ENCODE assay signal across 8 mouse cellular contexts in the genomic region with DNA sequence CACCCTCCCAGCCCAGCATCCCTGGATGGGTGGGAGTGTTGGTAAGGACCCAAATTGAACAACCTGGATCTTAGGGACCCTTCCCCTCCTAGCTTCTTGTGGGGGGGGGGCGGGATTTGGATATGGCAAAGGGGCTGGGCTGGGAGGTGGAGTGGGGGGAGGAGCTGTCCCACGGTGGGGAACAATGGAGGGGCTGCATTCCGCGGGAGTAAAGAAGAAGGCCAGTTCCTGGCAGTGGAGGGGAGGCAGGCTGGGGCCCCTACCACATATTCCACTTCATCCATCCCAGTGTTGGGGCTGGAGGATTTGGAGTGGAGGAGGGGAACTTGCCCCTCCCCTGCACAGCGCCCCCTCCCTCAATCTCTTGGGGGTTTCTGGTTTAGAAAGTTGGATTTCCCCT. TPM values are rescaled to one million over a fixed set of nuclear protein-coding genes. Genes with fewer than 3 reads are reported as not detected.
DNase-seq lines count a peak whose midpoint lies in the region; ATAC-seq and TF ChIP-seq lines count a peak whose summit lies in the region.
"Had no signal": no experiment of that assay in that cellular context is flagged by ENCODE, and none has a peak within 500 bp of the region (broad histone marks: within the 10 kb centered on the region; RNA-seq: fewer than 3 reads in every experiment).

No protein-coding gene starts in this region.

- no peak for TF ChIP-seq RAD21 in CH12.LX (IDR thresholded peaks at IDR 0.05; ENCODE audit: low read depth, low read length)

- no peak for ATAC-seq in hindbrain, embryonic 12.5 days (ENCODE audit: low FRiP score)
- no peak for ATAC-seq in midbrain, embryonic 11.5 days (ENCODE audit: low FRiP score)
- no peak for ATAC-seq in erythroblast, adult 5-6 weeks (replicated peaks; ENCODE audit: low FRiP score, poor library complexity, severe bottlenecking)

- TF ChIP-seq EP300 in CH12.LX (IDR thresholded peaks at IDR 0.05; ENCODE audit: low read length), result no peak

- no peak for TF ChIP-seq POLR2A in CH12.LX (IDR thresholded peaks at IDR 0.05; ENCODE audit: low read depth, low read length)

- peaks cover 16 to 41% of the 10 kb centered on the region in 2 experiments for H3K4me1 ChIP-seq in CH12.LX (ENCODE audit: control insufficient read depth in 1 of 2, insufficient read depth in 2 of 2)
- H3K4me1 ChIP-seq in hindbrain, embryonic 12.5 days, result peaks cover 66% of the 10 kb centered on the region
- peaks cover 63% of the 10 kb centered on the region for H3K4me1 ChIP-seq in midbrain, embryonic 11.5 days (ENCODE audit: control insufficient read depth, insufficient read depth, low read length)

- dilution Hi-C loops in CH12.LX (cut with MboI; ENCODE audit: extremely low pct_ligation_motif_present, extremely low pct_unique_long_range_greater_than_20kb, low sequenced_read_pairs), result no loop called here

- H3K36me3 ChIP-seq in C2C12 (ENCODE audit: control insufficient read depth, insufficient read depth) (peaks cover 12% of the 10 kb centered on the region), CH12.LX (replicated peaks in 1 of 2; ENCODE audit: control insufficient read depth in 1 of 2, insufficient read depth in 1 of 2, low read length in 1 of 2) (peaks cover 13 to 32% of the 10 kb centered on the region in 2 experiments)
- H3K36me3 ChIP-seq in hindbrain, embryonic 12.5 days, result peaks cover 34% of the 10 kb centered on the region
- H3K36me3 ChIP-seq in midbrain, embryonic 11.5 days (ENCODE audit: control insufficient read depth, insufficient read depth, low read length), result peaks cover 17% of the 10 kb centered on the region

- peaks cover 44% of the 10 kb centered on the region for H3K79me3 ChIP-seq in C2C12 (ENCODE audit: low read depth)

- no peaks in the 10 kb centered on the region for H3K9me3 ChIP-seq in CH12.LX (replicated peaks; ENCODE audit: low read length)
- H3K9me3 ChIP-seq in hindbrain, embryonic 12.5 days (replicated peaks), result no peaks in the 10 kb centered on the region
- H3K9me3 ChIP-seq in midbrain, embryonic 11.5 days (ENCODE audit: control insufficient read depth, low read length), result no peaks in the 10 kb centered on the region

- no peak for DNase-seq in CH12.LX (ENCODE audit: extremely low read depth)
- peak; percentile 88 for DNase-seq in midbrain, embryonic 11.5 days (ENCODE audit: low spot score, missing footprints)
- DNase-seq in spleen, adult 18-20 months, result no peak
- DNase-seq in left cerebral cortex, postnatal 10 days (ENCODE audit: extremely low spot score in 1 of 2, low spot score in 2 of 2), result no peak
- DNase-seq: kidney, adult 18-20 months had no signal

- TF ChIP-seq CTCF in C2C12 (IDR thresholded peaks at IDR 0.05; ENCODE audit: control insufficient read depth, insufficient read depth, insufficient read length) (no peak), CH12.LX (conservative IDR thresholded peaks at IDR 0.05 in 1 of 2, IDR thresholded peaks at IDR 0.05 in 1 of 2; ENCODE audit: low read depth in 2 of 2, low read length in 2 of 2) (no peak)

- no peak overlapping the region; the same call in 1 of the 2 replicates for H3K9ac ChIP-seq in CH12.LX (ENCODE audit: insufficient read depth, low read depth)
- peak overlapping the region; percentile 99 for H3K9ac ChIP-seq in hindbrain, embryonic 12.5 days
- H3K9ac ChIP-seq in midbrain, embryonic 11.5 days (ENCODE audit: low read length), result peak overlapping the region; percentile 100

- H3K4me2 ChIP-seq in CH12.LX (ENCODE audit: insufficient read depth, low read depth, poor library complexity, severe bottlenecking), result peak overlapping the region; percentile 90
- H3K4me2 ChIP-seq in hindbrain, embryonic 12.5 days (replicated peaks), result peak overlapping the region; percentile 95
- H3K4me2 ChIP-seq in midbrain, embryonic 11.5 days, result peak overlapping the region; percentile 96

- H3K4me3 ChIP-seq in C2C12 (ENCODE audit: insufficient read depth, poor library complexity, severe bottlenecking) (peak overlapping the region; percentile 87), CH12.LX (replicated peaks in 1 of 3; ENCODE audit: low read depth in 2 of 3, low read length in 2 of 3, poor library complexity in 1 of 3) (peak overlapping the region in 1 of 3 experiments; percentile 84)
- peak overlapping the region; percentile 94 for H3K4me3 ChIP-seq in hindbrain, embryonic 12.5 days
- peak overlapping the region; percentile 96 for H3K4me3 ChIP-seq in midbrain, embryonic 11.5 days (ENCODE audit: low read depth, low read length)

- H3ac ChIP-seq in C2C12 (ENCODE audit: control insufficient read depth, insufficient read length, low read depth), result no peak overlapping the region

- in situ Hi-C loops in CH12.LX (cut with MboI; ENCODE audit: low pct_ligation_motif_present, low pct_unique_long_range_greater_than_20kb, low sequenced_read_pairs), result no loop called here

- no peak overlapping the region for H3K27ac ChIP-seq in CH12.LX (ENCODE audit: insufficient read depth, low read depth)
- H3K27ac ChIP-seq in hindbrain, embryonic 12.5 days, result peak overlapping the region; percentile 99
- peak overlapping the region; percentile 97 for H3K27ac ChIP-seq in midbrain, embryonic 11.5 days (ENCODE audit: low read depth, low read length)

- no peaks in the 10 kb centered on the region for H3K27me3 ChIP-seq in C2C12 (ENCODE audit: control insufficient read depth, insufficient read depth, insufficient read length)
- peaks cover 9% of the 10 kb centered on the region for H3K27me3 ChIP-seq in CH12.LX (replicated peaks)
- H3K27me3 ChIP-seq in hindbrain, embryonic 12.5 days, result no peaks in the 10 kb centered on the region
- no peaks in the 10 kb centered on the region for H3K27me3 ChIP-seq in midbrain, embryonic 11.5 days (ENCODE audit: control insufficient read depth, insufficient read depth, low read length)

- intact Hi-C loops in left cerebral cortex, postnatal 10 days (cut with DNase I), result no loop called here

- H3K79me2 ChIP-seq in C2C12 (ENCODE audit: control insufficient read depth, insufficient read depth) (peaks cover 98% of the 10 kb centered on the region), CH12.LX (replicated peaks; ENCODE audit: control insufficient read depth, extremely low read depth, insufficient read depth, poor library complexity, severe bottlenecking) (no peaks in the 10 kb centered on the region)

- WGBS in hindbrain, embryonic 12.5 days, result 2% methylated on average over 3 of the region's 5 CpGs
- WGBS in midbrain, embryonic 11.5 days, result 2% methylated on average over 4 of the region's 5 CpGs

RNA-seq across cellular contexts. Expression of gene Mex3a, which starts 1.5 kb away (rescaled TPM):
- polyA plus RNA-seq in C2C12 (2012; fragmentation: generic; extraction: Trizol) (14.9 TPM), CH12.LX (2012; ENCODE audit: insufficient read length, low read depth) (2.0 and 2.5 TPM in 2 replicates)
- total RNA-seq in CH12.LX (2012; rRNA removed) (3.4 and 4.9 TPM in 2 replicates), CH12.LX (2014; rRNA removed) (0.86 and 1.1 TPM in 2 replicates)
- 44.2 and 44.5 TPM in 2 replicates for polyA plus RNA-seq in hindbrain, embryonic 12.5 days (2016; fragmentation: Nextera tagmentation; extraction: Ambion mirVana)
- polyA plus RNA-seq in midbrain, embryonic 11.5 days (2014; fragmentation: Nextera tagmentation; extraction: Ambion mirVana), result 44.5 and 45.1 TPM in 2 replicates
- 0.19 and 1.5 TPM in 2 replicates for total RNA-seq in erythroblast, adult 5-6 weeks (2015; ENCODE audit: low replicate concordance)
- total RNA-seq in erythroblast, adult 5-6 weeks (2017; ENCODE audit: low replicate concordance), result 0.34 TPM in 1 of 2 replicates, not detected in the other
- total RNA-seq in left cerebral cortex, postnatal 10 days (2021), result 10 to 100 TPM in 1 of 2 experiments, 1 to 10 TPM in 1; 6.9 to 10.7 TPM

RNA-seq across cellular contexts. Expression of gene Rab25, which starts 14.4 kb away (rescaled TPM):
- 0.07 TPM for polyA plus RNA-seq in C2C12 (2012; fragmentation: generic; extraction: Trizol)
- 4.1 and 7.1 TPM in 2 replicates for total RNA-seq in CH12.LX (2012; rRNA removed)
- 0.76 and 0.79 TPM in 2 replicates for total RNA-seq in CH12.LX (2014; rRNA removed)
- 1.8 and 2.0 TPM in 2 replicates for polyA plus RNA-seq in CH12.LX (2012; ENCODE audit: insufficient read length, low read depth)
- polyA plus RNA-seq in hindbrain, embryonic 12.5 days (2016; fragmentation: Nextera tagmentation; extraction: Ambion mirVana), result 1.5 and 2.4 TPM in 2 replicates
- polyA plus RNA-seq in midbrain, embryonic 11.5 days (2014; fragmentation: Nextera tagmentation; extraction: Ambion mirVana), result 0.25 and 0.86 TPM in 2 replicates
- total RNA-seq in erythroblast, adult 5-6 weeks (2015; ENCODE audit: low replicate concordance), result not detected in 2 replicates
- not detected in 2 replicates for total RNA-seq in erythroblast, adult 5-6 weeks (2017; ENCODE audit: low replicate concordance)
- total RNA-seq in left cerebral cortex, postnatal 10 days (2021), result not detected

RNA-seq across cellular contexts. Expression of gene Lamtor2, which starts 19.2 kb away (rescaled TPM):
- polyA plus RNA-seq in C2C12 (2012; fragmentation: generic; extraction: Trizol) (136 TPM), CH12.LX (2012; ENCODE audit: insufficient read length, low read depth) (56.0 and 83.9 TPM in 2 replicates)
- total RNA-seq in CH12.LX (2012; rRNA removed) (73.2 and 96.6 TPM in 2 replicates), CH12.LX (2014; rRNA removed) (42.3 and 44.0 TPM in 2 replicates)
- 124 and 140 TPM in 2 replicates for polyA plus RNA-seq in hindbrain, embryonic 12.5 days (2016; fragmentation: Nextera tagmentation; extraction: Ambion mirVana)
- 87.2 and 103 TPM in 2 replicates for polyA plus RNA-seq in midbrain, embryonic 11.5 days (2014; fragmentation: Nextera tagmentation; extraction: Ambion mirVana)
- total RNA-seq in erythroblast, adult 5-6 weeks (2015; ENCODE audit: low replicate concordance), result 4.2 and 8.6 TPM in 2 replicates
- 14.3 and 15.8 TPM in 2 replicates for total RNA-seq in erythroblast, adult 5-6 weeks (2017; ENCODE audit: low replicate concordance)
- total RNA-seq in left cerebral cortex, postnatal 10 days (2021), result 100 to 1,000 TPM; 109 to 110 TPM

RNA-seq across cellular contexts. Expression of gene Ubqln4, which starts 19.9 kb away (rescaled TPM):
- polyA plus RNA-seq in C2C12 (2012; fragmentation: generic; extraction: Trizol) (55.9 TPM), CH12.LX (2012; ENCODE audit: insufficient read length, low read depth) (55.7 and 62.2 TPM in 2 replicates)
- total RNA-seq in CH12.LX (2012; rRNA removed) (39.6 and 47.3 TPM in 2 replicates), CH12.LX (2014; rRNA removed) (22.4 and 22.8 TPM in 2 replicates)
- polyA plus RNA-seq in hindbrain, embryonic 12.5 days (2016; fragmentation: Nextera tagmentation; extraction: Ambion mirVana), result 59.4 and 60.7 TPM in 2 replicates
- 72.4 and 73.0 TPM in 2 replicates for polyA plus RNA-seq in midbrain, embryonic 11.5 days (2014; fragmentation: Nextera tagmentation; extraction: Ambion mirVana)
- total RNA-seq in erythroblast, adult 5-6 weeks (2015; ENCODE audit: low replicate concordance), result 5.4 and 7.9 TPM in 2 replicates
- total RNA-seq in erythroblast, adult 5-6 weeks (2017; ENCODE audit: low replicate concordance), result 5.7 and 10.0 TPM in 2 replicates
- 10 to 100 TPM; 78.8 to 82.6 TPM for total RNA-seq in left cerebral cortex, postnatal 10 days (2021)

RNA-seq across cellular contexts. Expression of gene Lmna, which starts 23.9 kb away (rescaled TPM):
- polyA plus RNA-seq in C2C12 (2012; fragmentation: generic; extraction: Trizol) (1,441 TPM), CH12.LX (2012; ENCODE audit: insufficient read length, low read depth) (17.2 and 21.5 TPM in 2 replicates)
- total RNA-seq in CH12.LX (2012; rRNA removed) (60.7 and 67.7 TPM in 2 replicates), CH12.LX (2014; rRNA removed) (16.1 and 19.8 TPM in 2 replicates)
- 48.9 and 61.6 TPM in 2 replicates for polyA plus RNA-seq in hindbrain, embryonic 12.5 days (2016; fragmentation: Nextera tagmentation; extraction: Ambion mirVana)
- polyA plus RNA-seq in midbrain, embryonic 11.5 days (2014; fragmentation: Nextera tagmentation; extraction: Ambion mirVana), result 17.9 and 21.2 TPM in 2 replicates
- total RNA-seq in erythroblast, adult 5-6 weeks (2015; ENCODE audit: low replicate concordance), result 6.9 and 9.0 TPM in 2 replicates
- 45.6 and 52.7 TPM in 2 replicates for total RNA-seq in erythroblast, adult 5-6 weeks (2017; ENCODE audit: low replicate concordance)
- total RNA-seq in left cerebral cortex, postnatal 10 days (2021), result 10 to 100 TPM; 47.2 to 48.6 TPM
